Mouse (Mus musculus) heart, adult 2 months (tissue): ENCODE results near the gene Ncan. TPM values are rescaled to one million over a fixed set of nuclear protein-coding genes. Genes with fewer than 3 reads are reported as not detected.

Source experiments
- DNase-seq, 2 experiments: peaks; one replicate each; pipeline ENCODE4 v3.0.0; 2021
- H3K27ac ChIP-seq: fragments of 200-600 bp; 2 replicates; pipeline ENCODE4 v1.8.1; 2022
- H3K27me3 ChIP-seq: fragments of 200-500 bp; 2 replicates; pipeline ENCODE4 v1.6.1; 2012; ENCODE audit warnings: mild to moderate bottlenecking, low read length, inconsistent platforms, mixed read lengths; ENCODE audit not compliant: control insufficient read depth, insufficient read depth
- H3K36me3 ChIP-seq: fragments of 200-500 bp; 2 replicates; pipeline ENCODE4 v1.6.1; 2012; ENCODE audit warnings: low read length, inconsistent platforms; ENCODE audit not compliant: control insufficient read depth, insufficient read depth
- H3K4me1 ChIP-seq: fragments of 200-500 bp; 2 replicates; pipeline ENCODE4 v1.6.1; 2011; ENCODE audit warnings: low read length; ENCODE audit not compliant: control insufficient read depth, insufficient read depth
- H3K4me3 ChIP-seq: fragments of 200-600 bp; 2 replicates; pipeline ENCODE4 v1.8.1; 2022
- H3K79me2 ChIP-seq: fragments of 200-500 bp; replicated peaks from 2 replicates; pipeline ENCODE4 v1.6.1; 2012; ENCODE audit warnings: mild to moderate bottlenecking, inconsistent platforms, low read length, moderate library complexity, mixed read lengths; ENCODE audit not compliant: control insufficient read depth, insufficient read depth
- H3K9ac ChIP-seq: fragments of 200-500 bp; 2 replicates; pipeline ENCODE4 v1.6.1; 2012; ENCODE audit warnings: low read depth, mild to moderate bottlenecking, control low read depth, inconsistent platforms, low read length, mixed read lengths
- CTCF ChIP-seq: fragments of 200-600 bp; IDR thresholded peaks from 2 replicates; pipeline ENCODE4 v1.8.1; 2022; ENCODE audit warnings: antibody characterized with exemption, mild to moderate bottlenecking, moderate library complexity
- EP300 ChIP-seq: fragments of 200-500 bp; IDR thresholded peaks from 2 replicates; pipeline ENCODE4 v1.6.1; 2011; ENCODE audit warnings: low read depth, low read length, control low read depth; ENCODE audit not compliant: insufficient read depth
- POLR2A ChIP-seq: fragments of 200-500 bp; IDR thresholded peaks from 2 replicates; pipeline ENCODE4 v1.6.1; 2011; ENCODE audit warnings: mild to moderate bottlenecking, low read depth, low read length, control low read depth; ENCODE audit not compliant: insufficient read depth
- WGBS: fragments of 180-500 bp; shearing (Covaris S2); methylation state at CpG from one replicate; pipeline ENCODE4 v1.1.7; 2018; 5-methylcytosine and 5-hydroxymethylcytosine counted together
- intact Hi-C: fragments of 180-260 bp; cut with DNase I; formaldehyde crosslinking; loops from one replicate; pipeline ENCODE4 v1.15.1; 2025
- polyA plus RNA-seq: library from polyadenylated mRNA; depleted of rRNA; stranded (reverse); fragments of >200 nt; gene quantifications from 2 replicates; pipeline ENCODE4 v1.2.3, GENCODE M21; 2012
- total RNA-seq, 2 experiments: library from RNA; stranded (reverse); gene quantifications; 2 replicates each; pipeline ENCODE4 v1.2.3; 2021

Ncan gene
- total and polyA plus RNA-seq, 3 experiments, result 0.02 to 0.08 TPM; not detected in 1

DNA sequence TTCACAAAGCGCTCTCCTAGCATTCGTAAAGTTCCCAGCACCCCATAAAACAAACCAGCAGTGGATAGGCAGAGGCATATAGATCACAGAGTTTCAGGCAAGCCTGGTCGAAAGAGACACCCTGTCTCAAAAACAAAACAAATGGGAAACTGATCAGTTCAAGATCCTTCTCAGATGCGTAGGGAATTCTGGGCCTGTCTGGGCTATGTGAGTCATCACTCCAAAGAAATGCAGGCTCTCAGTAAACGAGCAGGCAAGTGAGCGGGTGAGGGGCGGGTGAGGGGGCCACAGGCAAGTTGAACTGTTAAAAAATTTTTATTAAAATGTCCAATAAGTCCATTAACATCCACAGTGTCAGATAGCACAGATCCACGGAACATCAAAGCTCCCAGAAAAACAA, 27.9 kb downstream of the Ncan start:
- no peak overlapping the region for H3K27ac ChIP-seq
- H3K9ac ChIP-seq, result no peak overlapping the region
- TF ChIP-seq POLR2A, result no peak
- TF ChIP-seq CTCF, result no peak
- no peaks in the 10 kb centered on the region for H3K36me3 ChIP-seq
- intact Hi-C loops, result no loop called here
- H3K4me1 ChIP-seq, result no peaks in the 10 kb centered on the region
- H3K79me2 ChIP-seq, result no peaks in the 10 kb centered on the region
- WGBS, result 54% methylated on average over 8 of the region's 8 CpGs
- no peak for DNase-seq
- no peak overlapping the region for H3K4me3 ChIP-seq
- H3K27me3 ChIP-seq, result peaks cover 7% of the 10 kb centered on the region

DNA sequence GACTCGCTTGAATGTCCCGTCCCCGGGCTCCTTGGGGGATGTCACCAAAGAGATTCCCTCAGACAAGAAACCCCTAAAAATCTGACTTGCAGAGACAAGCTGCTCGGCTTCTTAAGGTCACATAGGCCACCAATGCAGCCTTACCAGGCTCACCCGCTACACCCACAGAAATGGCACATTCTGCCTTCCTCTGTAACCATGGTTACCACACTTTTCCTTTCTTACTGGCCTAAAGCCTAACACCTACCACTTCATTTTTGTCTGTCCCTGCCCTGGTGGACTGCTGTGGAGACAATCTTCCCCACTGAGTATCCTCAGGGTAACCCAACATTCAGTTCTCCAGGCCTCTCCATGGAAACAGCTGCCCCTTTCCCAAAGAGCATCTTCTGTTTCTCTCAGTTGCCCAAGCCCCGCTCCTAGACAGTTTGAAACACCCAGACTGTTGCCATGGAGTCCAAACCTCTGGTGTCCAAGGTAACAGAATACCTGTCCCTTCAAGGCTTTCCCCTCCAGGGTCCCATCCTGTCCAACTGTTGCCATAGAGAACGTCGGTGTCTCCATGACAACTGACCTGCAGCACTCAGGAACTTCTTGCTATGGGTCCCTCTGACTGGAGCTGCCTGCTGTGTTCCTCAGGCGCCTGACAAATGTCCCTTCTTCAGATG, 31.2 kb downstream of the Ncan start:
- DNase-seq, result no peak
- no peak overlapping the region for H3K9ac ChIP-seq
- intact Hi-C loops, result loop anchor here (5.0 kb wide), 1 partner anchor 133 kb away; no protein-coding TSS in a partner anchor
- H3K36me3 ChIP-seq, result no peaks in the 10 kb centered on the region
- 67% methylated on average over 9 of the region's 9 CpGs for WGBS
- TF ChIP-seq POLR2A (no peak), EP300 (no peak), CTCF (no peak)
- H3K27me3 ChIP-seq, result peaks cover 12% of the 10 kb centered on the region
- H3K4me1 ChIP-seq, result no peaks in the 10 kb centered on the region
- no peak overlapping the region for H3K27ac ChIP-seq
- no peak overlapping the region for H3K4me3 ChIP-seq
- H3K79me2 ChIP-seq, result no peaks in the 10 kb centered on the region

DNA sequence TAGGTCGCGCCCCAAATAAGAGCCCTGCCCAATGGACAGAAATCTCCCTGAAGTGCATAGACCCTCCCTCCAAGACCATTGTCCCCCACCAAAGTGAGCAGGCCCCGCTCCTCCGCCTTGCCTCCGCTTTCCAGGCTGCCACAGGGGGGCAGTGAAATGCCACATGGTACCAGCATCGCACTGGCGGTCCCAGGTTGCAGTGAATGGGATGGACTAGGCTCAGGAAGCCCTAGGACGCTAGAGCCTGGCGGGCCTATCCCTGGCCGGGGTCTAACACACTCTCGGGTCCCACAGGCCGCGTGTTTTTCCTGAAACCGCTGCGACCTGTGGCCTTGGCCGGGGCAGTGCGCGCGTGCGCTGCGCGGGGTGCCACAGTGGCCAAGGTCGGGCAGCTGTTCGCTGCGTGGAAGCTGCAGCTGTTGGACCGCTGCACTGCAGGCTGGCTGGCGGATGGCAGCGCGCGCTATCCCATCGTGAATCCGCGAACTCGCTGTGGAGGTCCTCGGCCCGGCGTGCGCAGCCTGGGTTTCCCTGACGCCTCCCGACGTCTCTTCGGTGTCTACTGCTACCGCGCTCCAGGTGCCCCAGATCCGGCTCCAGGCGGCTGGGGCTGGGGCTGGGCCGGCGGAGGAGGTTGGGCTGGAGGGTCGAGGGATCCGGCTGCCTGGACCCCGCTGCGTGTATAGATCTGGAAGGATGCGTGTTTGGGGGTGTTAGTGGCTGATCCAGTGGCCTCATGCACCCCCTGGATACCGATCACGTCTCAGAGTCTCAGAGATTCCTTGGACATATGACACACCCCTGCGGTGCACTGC, 32.6 kb downstream of the Ncan start:
- DNase-seq, result peak; percentile 25 to 51
- TF ChIP-seq CTCF, result peak; percentile 75
- no peak for TF ChIP-seq POLR2A
- 0 out of 2 replicates have a peak, but pooled peaks have one; percentile 18 for TF ChIP-seq EP300
- H3K79me2 ChIP-seq, result no peaks in the 10 kb centered on the region
- no peak overlapping the region for H3K9ac ChIP-seq
- WGBS, result 4% methylated on average over 56 of the region's 56 CpGs
- H3K27me3 ChIP-seq, result peaks cover 15% of the 10 kb centered on the region
- H3K27ac ChIP-seq, result no peak overlapping the region
- intact Hi-C loops, result loop anchor here (1.0 to 5.0 kb wide), 2 partner anchors 78 to 134 kb away; no protein-coding TSS in a partner anchor
- H3K4me3 ChIP-seq, result no peak overlapping the region
- no peaks in the 10 kb centered on the region for H3K4me1 ChIP-seq
- no peaks in the 10 kb centered on the region for H3K36me3 ChIP-seq

DNA sequence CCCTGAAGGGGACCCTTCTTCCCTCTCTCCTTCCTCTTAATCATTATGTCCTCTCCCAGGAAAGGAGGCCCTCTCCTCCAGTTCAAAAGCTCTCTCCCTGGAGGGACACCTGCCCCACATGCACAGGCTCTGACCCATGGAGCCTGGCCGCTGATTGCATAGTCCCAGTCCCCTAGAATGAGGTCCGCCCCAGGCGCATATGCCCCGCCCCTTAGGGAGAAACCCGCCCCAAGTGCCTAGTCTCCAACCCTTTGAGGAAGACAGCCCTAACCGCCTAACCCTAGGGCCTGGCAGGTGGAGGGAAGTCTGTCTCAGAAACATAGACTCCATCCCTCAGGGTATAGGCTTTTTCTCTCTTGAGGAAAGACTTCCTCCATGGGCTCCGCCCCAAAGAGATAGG, 33.4 kb downstream of the Ncan start:
- Histone ChIP-seq H3K27me3 (peaks cover 15% of the 10 kb centered on the region), H3K36me3 (no peaks in the 10 kb centered on the region), H3K79me2 (no peaks in the 10 kb centered on the region), H3K4me1 (no peaks in the 10 kb centered on the region), H3K9ac (no peak overlapping the region), H3K4me3 (no peak overlapping the region), H3K27ac (no peak overlapping the region)
- TF ChIP-seq EP300, result no peak
- no peak for TF ChIP-seq POLR2A
- no peak for TF ChIP-seq CTCF
- intact Hi-C loops, result loop anchor here (5.0 kb wide), 1 partner anchor 135 kb away; no protein-coding TSS in a partner anchor
- no peak for DNase-seq
- WGBS, result 9% methylated on average over 7 of the region's 7 CpGs

DNA sequence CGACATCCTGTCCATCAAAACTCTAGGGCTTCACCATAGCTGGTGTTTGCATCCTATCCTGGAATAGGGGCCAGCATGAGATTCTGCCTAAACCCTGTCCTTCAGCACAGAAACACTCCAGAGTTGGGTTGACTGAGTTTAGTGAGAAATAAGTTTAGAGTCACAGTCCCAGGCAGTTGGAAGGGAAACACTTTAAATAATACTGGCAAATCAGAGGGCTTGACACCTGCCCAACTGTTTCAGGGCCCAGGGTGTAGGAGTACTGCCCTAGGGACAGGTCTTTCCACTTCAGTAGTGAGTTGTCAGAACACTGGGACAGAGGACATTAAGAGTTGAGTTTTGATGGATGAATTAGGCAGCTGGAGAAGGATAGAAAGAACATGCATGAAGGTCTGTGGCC, 34.5 kb downstream of the Ncan start:
- no peak overlapping the region for H3K4me3 ChIP-seq
- no peaks in the 10 kb centered on the region for H3K4me1 ChIP-seq
- H3K27ac ChIP-seq, result no peak overlapping the region
- intact Hi-C loops, result loop anchor here (5.0 kb wide), 1 partner anchor 136 kb away; no protein-coding TSS in a partner anchor
- DNase-seq, result no peak
- TF ChIP-seq EP300 (no peak), POLR2A (no peak), CTCF (no peak)
- H3K9ac ChIP-seq, result no peak overlapping the region
- WGBS, result 34% methylated on average over 1 of the region's 1 CpGs
- no peaks in the 10 kb centered on the region for H3K79me2 ChIP-seq
- no peaks in the 10 kb centered on the region for H3K36me3 ChIP-seq
- peaks cover 15% of the 10 kb centered on the region for H3K27me3 ChIP-seq
